Mouse (Mus musculus) small intestine, adult 2 months (tissue): ENCODE measurements around the gene Cntnap1. TPM values are rescaled to one million over a fixed set of nuclear protein-coding genes. Genes with fewer than 3 reads are reported as not detected.

Experiments
- H3K27ac ChIP-seq: fragments of 200-500 bp; 2 replicates; pipeline ENCODE4 v1.5.1; 2012; ENCODE audit warnings: low read depth, low read length, control low read depth, inconsistent platforms; ENCODE audit not compliant: insufficient read depth
- H3K27me3 ChIP-seq: fragments of 200-500 bp; 2 replicates; pipeline ENCODE4 v1.6.1; 2012; ENCODE audit warnings: mild to moderate bottlenecking, moderate library complexity, low read length, inconsistent platforms; ENCODE audit not compliant: control insufficient read depth, insufficient read depth
- H3K36me3 ChIP-seq: fragments of 200-500 bp; 2 replicates; pipeline ENCODE4 v1.6.1; 2012; ENCODE audit warnings: mild to moderate bottlenecking, low read length, control low read depth, inconsistent platforms; ENCODE audit not compliant: control insufficient read depth, insufficient read depth
- H3K4me1 ChIP-seq: fragments of 200-500 bp; 2 replicates; pipeline ENCODE4 v1.6.1; 2012; ENCODE audit warnings: low read length, inconsistent platforms, mixed read lengths; ENCODE audit not compliant: control insufficient read depth, insufficient read depth, insufficient read length
- H3K4me3 ChIP-seq: fragments of 200-500 bp; 2 replicates; pipeline ENCODE4 v1.5.1; 2012; ENCODE audit warnings: low read depth, mild to moderate bottlenecking, control low read depth, inconsistent platforms, low read length, moderate library complexity
- CTCF ChIP-seq: fragments of 200-500 bp; IDR thresholded peaks from 2 replicates; pipeline ENCODE4 v1.5.1; 2012; ENCODE audit warnings: low read depth, mild to moderate bottlenecking, control low read depth, inconsistent platforms, low read length, moderate library complexity, mixed read lengths; ENCODE audit not compliant: insufficient replicate concordance, insufficient read length; ENCODE audit errors: extremely low read depth
- POLR2A ChIP-seq: fragments of 200-500 bp; IDR thresholded peaks from 2 replicates; pipeline ENCODE4 v1.6.1; 2012; ENCODE audit warnings: low read depth, mild to moderate bottlenecking, control low read depth, inconsistent platforms, low read length, moderate library complexity
- WGBS: fragments of 180-500 bp; shearing (Covaris S2); methylation state at CpG from one replicate; pipeline ENCODE4 v1.1.7; 2018; 5-methylcytosine and 5-hydroxymethylcytosine counted together
- polyA plus RNA-seq: library from polyadenylated mRNA; depleted of rRNA; stranded (reverse); fragments of >200 nt; gene quantifications from 2 replicates; pipeline ENCODE4 v1.2.3, GENCODE M21; 2012

Gene Cntnap1
- polyA plus RNA-seq, 1 experiment: 2.8 TPM

- H3K27me3 ChIP-seq: no peaks in the 10 kb centered on the region
- peaks cover 4% of the 10 kb centered on the region for H3K36me3 ChIP-seq
- TF ChIP-seq CTCF (no peak), POLR2A (no peak)
- peaks cover 6% of the 10 kb centered on the region for H3K4me1 ChIP-seq
- WGBS: 87% methylated on average over 2 of the region's 2 CpGs
- no peak overlapping the region for H3K4me3 ChIP-seq
- no peak overlapping the region for H3K27ac ChIP-seq
Observed at GRCm38 (mm10) chr11:101131187-101131586, 39.1 kb upstream of the Cntnap1 start.

DNA sequence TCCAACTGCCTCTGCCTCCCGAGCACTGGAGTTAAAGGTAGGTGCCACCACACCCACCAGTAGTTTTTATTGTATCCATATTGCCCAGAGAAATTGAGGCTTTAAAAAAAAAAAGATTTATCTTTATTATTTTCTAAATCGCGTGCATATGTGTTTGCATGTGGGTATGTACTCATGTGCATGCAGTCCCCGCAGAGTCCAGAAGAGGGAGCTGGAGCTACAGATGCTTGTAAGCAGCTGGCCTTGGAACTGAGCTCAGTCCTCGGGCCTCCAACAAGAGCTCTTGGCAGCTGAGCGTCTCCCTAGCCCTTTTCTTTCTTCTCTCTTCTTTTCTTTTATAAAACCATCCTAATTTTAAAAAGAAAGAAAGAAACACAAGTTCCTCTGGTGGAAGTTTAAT lies 38.6 kb upstream of the Cntnap1 start:
- H3K27ac ChIP-seq: no peak overlapping the region
- peaks cover 6% of the 10 kb centered on the region for H3K4me1 ChIP-seq
- no peaks in the 10 kb centered on the region for H3K36me3 ChIP-seq
- 82% methylated on average over 6 of the region's 6 CpGs for WGBS
- H3K27me3 ChIP-seq: no peaks in the 10 kb centered on the region
- TF ChIP-seq CTCF: peak; percentile 46; the same call in 1 of the 2 replicates
- TF ChIP-seq POLR2A: no peak
- no peak overlapping the region for H3K4me3 ChIP-seq

DNA sequence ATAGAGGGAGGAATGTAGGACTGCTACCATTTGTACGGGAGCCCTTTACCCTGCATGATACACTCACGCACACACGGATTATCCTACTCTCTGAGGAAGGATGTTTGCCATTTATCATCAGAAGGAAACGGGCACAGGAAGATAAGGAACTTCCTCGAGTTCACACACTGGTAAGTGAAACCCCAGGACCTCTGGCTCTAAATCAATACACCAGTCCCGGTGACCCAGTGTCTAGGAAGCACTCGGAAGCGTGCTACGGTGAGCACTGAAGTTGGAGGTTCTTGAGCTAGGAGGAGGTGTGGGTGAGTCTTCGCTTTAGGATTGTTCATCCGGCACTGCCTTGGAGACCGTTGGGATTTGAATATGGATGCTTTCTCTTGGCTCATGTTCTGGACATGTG lies 37.3 kb upstream of the Cntnap1 start:
- H3K27ac ChIP-seq: no peak overlapping the region
- H3K4me3 ChIP-seq: no peak overlapping the region
- no peaks in the 10 kb centered on the region for H3K36me3 ChIP-seq
- H3K27me3 ChIP-seq: no peaks in the 10 kb centered on the region
- no peak for TF ChIP-seq POLR2A
- TF ChIP-seq CTCF: no peak
- peaks cover 6% of the 10 kb centered on the region for H3K4me1 ChIP-seq
- WGBS: 49% methylated on average over 12 of the region's 12 CpGs

DNA sequence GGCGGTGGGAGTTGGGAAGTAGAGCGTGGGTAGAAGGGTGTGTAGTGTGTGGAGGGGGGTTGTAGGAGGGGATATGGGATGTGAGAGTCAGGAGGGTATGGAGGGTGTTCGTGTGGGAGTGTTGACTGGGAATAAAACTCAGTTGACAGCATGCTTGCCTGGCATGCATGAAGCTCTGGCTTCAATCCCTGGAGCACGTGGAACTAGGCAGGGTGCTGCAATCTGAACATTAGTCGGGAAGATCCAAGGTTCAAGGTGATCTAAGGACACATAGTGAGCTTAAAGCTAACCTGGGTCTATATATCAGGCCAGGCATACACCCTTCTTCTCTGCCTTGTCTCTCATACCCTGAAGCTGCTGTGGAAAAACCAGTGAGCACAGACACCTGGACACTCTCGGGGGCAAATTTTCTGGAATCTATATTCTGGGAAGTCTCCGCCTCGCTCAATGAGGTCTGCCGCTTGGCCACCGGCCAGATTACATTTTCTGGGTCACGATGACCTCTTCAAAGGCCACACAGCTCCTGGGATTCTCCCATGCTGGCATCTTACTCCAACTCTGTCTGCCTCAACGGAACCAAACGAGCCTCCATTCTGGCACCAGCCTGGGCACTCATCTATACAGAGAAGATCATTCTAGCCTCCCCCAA lies 36.0 kb upstream of the Cntnap1 start:
- Histone ChIP-seq H3K27ac (no peak overlapping the region), H3K4me1 (peaks cover 6% of the 10 kb centered on the region), H3K4me3 (no peak overlapping the region), H3K36me3 (no peaks in the 10 kb centered on the region), H3K27me3 (no peaks in the 10 kb centered on the region)
- 64% methylated on average over 13 of the region's 13 CpGs for WGBS
- no peak for TF ChIP-seq POLR2A

GRCm38 (mm10) chr11:101137000-101137399 lies 33.3 kb upstream of the Cntnap1 start:
- TF ChIP-seq POLR2A (no peak), CTCF (no peak)
- Histone ChIP-seq H3K27ac (no peak overlapping the region), H3K27me3 (peaks cover 9% of the 10 kb centered on the region; the same call in 1 of the 2 replicates), H3K36me3 (no peaks in the 10 kb centered on the region), H3K4me3 (no peak overlapping the region), H3K4me1 (peaks cover 2% of the 10 kb centered on the region; the same call in 1 of the 2 replicates)
- 79% methylated on average over 7 of the region's 7 CpGs for WGBS

- TF ChIP-seq POLR2A: no peak
- no peak for TF ChIP-seq CTCF
- Histone ChIP-seq H3K27me3 (peaks cover 9% of the 10 kb centered on the region; the same call in 1 of the 2 replicates), H3K4me1 (peaks cover 2% of the 10 kb centered on the region; the same call in 1 of the 2 replicates), H3K27ac (no peak overlapping the region), H3K36me3 (no peaks in the 10 kb centered on the region), H3K4me3 (peak overlapping the region; percentile 31)
- 21% methylated on average over 15 of the region's 15 CpGs for WGBS
Observed at GRCm38 (mm10) chr11:101138536-101139181, 31.7 kb upstream of the Cntnap1 start.

- peak overlapping the region; percentile 48 for H3K4me3 ChIP-seq
- WGBS: 27% methylated on average over 27 of the region's 27 CpGs
- TF ChIP-seq CTCF (no peak), POLR2A (no peak)
- H3K27ac ChIP-seq: no peak overlapping the region
- no peaks in the 10 kb centered on the region for H3K36me3 ChIP-seq
- H3K27me3 ChIP-seq: peaks cover 9% of the 10 kb centered on the region; the same call in 1 of the 2 replicates
- H3K4me1 ChIP-seq: peaks cover 2% of the 10 kb centered on the region; the same call in 1 of the 2 replicates
Observed at GRCm38 (mm10) chr11:101140164-101140819, 30.0 kb upstream of the Cntnap1 start.
